Mouse (Mus musculus): ENCODE results near the gene Zfhx3. TPM values are rescaled to one million over a fixed set of nuclear protein-coding genes. Genes with fewer than 3 reads are reported as not detected.

Gene Zfhx3
- polyA plus RNA-seq, 1 experiment from 2014 or later: 15.7 TPM

DNA sequence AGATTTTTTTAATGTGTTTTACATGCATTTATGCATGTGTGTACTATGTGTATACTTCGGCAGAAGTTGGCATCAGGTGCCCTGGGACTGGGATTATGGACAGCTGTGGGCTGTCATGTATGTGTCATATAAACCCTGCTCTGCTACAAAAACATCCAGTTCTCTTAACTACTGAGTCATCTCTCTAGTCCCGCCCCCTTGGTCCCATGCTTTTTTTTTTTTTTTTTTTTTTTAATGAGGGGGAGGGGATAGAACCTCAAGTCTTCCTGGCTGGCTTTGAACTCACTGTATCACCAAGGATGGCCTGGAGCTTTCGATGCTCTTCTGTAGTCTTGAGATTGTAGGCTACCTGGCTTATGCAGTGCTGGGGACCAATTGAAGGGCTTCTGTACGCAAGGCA, 827.9 kb downstream of the Zfhx3 start:
- Histone ChIP-seq H3K4me3 (ENCODE audit: low read depth, low read length) (no peak overlapping the region), H3K9ac (ENCODE audit: low read length) (no peak overlapping the region), H3K36me3 (ENCODE audit: control insufficient read depth, insufficient read depth, low read length) (0 out of 2 replicates have a peak, but pooled peaks cover 4% of the 10 kb centered on the region), H3K27me3 (replicated peaks; ENCODE audit: control insufficient read depth, insufficient read depth, low read length) (no peaks in the 10 kb centered on the region), H3K9me3 (ENCODE audit: control insufficient read depth, low read length) (no peaks in the 10 kb centered on the region), H3K4me2 (ENCODE audit: low read length) (no peak overlapping the region), H3K4me1 (replicated peaks; ENCODE audit: control insufficient read depth, insufficient read depth, low read length) (peaks cover 52% of the 10 kb centered on the region), H3K27ac (ENCODE audit: low read depth) (no peak overlapping the region)
- 69% methylated on average over 4 of the region's 4 CpGs for WGBS
- no peak for ATAC-seq (replicated peaks; ENCODE audit: low FRiP score, low TSS enrichment, low read depth)
- DNase-seq (ENCODE audit: low spot score): no peak

- H3K36me3 ChIP-seq (ENCODE audit: control insufficient read depth, insufficient read depth, low read length): 0 out of 2 replicates have a peak, but pooled peaks cover 4% of the 10 kb centered on the region
- no peak overlapping the region for H3K9ac ChIP-seq (ENCODE audit: low read length)
- no peak for ATAC-seq (replicated peaks; ENCODE audit: low FRiP score, low TSS enrichment, low read depth)
- no peaks in the 10 kb centered on the region for H3K9me3 ChIP-seq (ENCODE audit: control insufficient read depth, low read length)
- no peak overlapping the region for H3K27ac ChIP-seq (ENCODE audit: low read depth)
- WGBS: 77% methylated on average over 6 of the region's 6 CpGs
- no peaks in the 10 kb centered on the region for H3K27me3 ChIP-seq (replicated peaks; ENCODE audit: control insufficient read depth, insufficient read depth, low read length)
- no peak overlapping the region for H3K4me2 ChIP-seq (ENCODE audit: low read length)
- H3K4me1 ChIP-seq (replicated peaks; ENCODE audit: control insufficient read depth, insufficient read depth, low read length): peaks cover 33% of the 10 kb centered on the region; the same call in 1 of the 2 replicates
- no peak for DNase-seq (ENCODE audit: low spot score)
- H3K4me3 ChIP-seq (ENCODE audit: low read depth, low read length): no peak overlapping the region
Measured at GRCm38 (mm10) chr8:108773436-108773835, 831.0 kb downstream of the Zfhx3 start.

GRCm38 (mm10) chr8:108778063-108778462, 835.6 kb downstream of the Zfhx3 start:
- H3K4me1 ChIP-seq (replicated peaks; ENCODE audit: control insufficient read depth, insufficient read depth, low read length): peaks cover 17% of the 10 kb centered on the region
- DNase-seq (ENCODE audit: low spot score): no peak
- ATAC-seq (replicated peaks; ENCODE audit: low FRiP score, low TSS enrichment, low read depth): no peak

GRCm38 (mm10) chr8:108778551-108778950, 836.1 kb downstream of the Zfhx3 start:
- H3K9me3 ChIP-seq (ENCODE audit: control insufficient read depth, low read length): no peaks in the 10 kb centered on the region
- H3K36me3 ChIP-seq (ENCODE audit: control insufficient read depth, insufficient read depth, low read length): 0 out of 2 replicates have a peak, but pooled peaks cover 4% of the 10 kb centered on the region
- H3K4me3 ChIP-seq (ENCODE audit: low read depth, low read length): no peak overlapping the region
- peaks cover 21% of the 10 kb centered on the region for H3K4me1 ChIP-seq (replicated peaks; ENCODE audit: control insufficient read depth, insufficient read depth, low read length)
- H3K4me2 ChIP-seq (ENCODE audit: low read length): no peak overlapping the region
- 80% methylated on average over 9 of the region's 9 CpGs for WGBS
- ATAC-seq (replicated peaks; ENCODE audit: low FRiP score, low TSS enrichment, low read depth) (no peak), DNase-seq (ENCODE audit: low spot score) (no peak)
- no peaks in the 10 kb centered on the region for H3K27me3 ChIP-seq (replicated peaks; ENCODE audit: control insufficient read depth, insufficient read depth, low read length)
- no peak overlapping the region for H3K27ac ChIP-seq (ENCODE audit: low read depth)
- H3K9ac ChIP-seq (ENCODE audit: low read length): no peak overlapping the region

More at GRCm38 (mm10) chr8:108778063-108778462, 835.6 kb downstream of the Zfhx3 start:
- Histone ChIP-seq H3K36me3 (ENCODE audit: control insufficient read depth, insufficient read depth, low read length) (0 out of 2 replicates have a peak, but pooled peaks cover 4% of the 10 kb centered on the region), H3K27me3 (replicated peaks; ENCODE audit: control insufficient read depth, insufficient read depth, low read length) (no peaks in the 10 kb centered on the region), H3K9me3 (ENCODE audit: control insufficient read depth, low read length) (no peaks in the 10 kb centered on the region), H3K4me3 (ENCODE audit: low read depth, low read length) (no peak overlapping the region), H3K4me2 (ENCODE audit: low read length) (no peak overlapping the region), H3K9ac (ENCODE audit: low read length) (no peak overlapping the region), H3K27ac (ENCODE audit: low read depth) (no peak overlapping the region)
- 91% methylated on average over 12 of the region's 12 CpGs for WGBS

DNA sequence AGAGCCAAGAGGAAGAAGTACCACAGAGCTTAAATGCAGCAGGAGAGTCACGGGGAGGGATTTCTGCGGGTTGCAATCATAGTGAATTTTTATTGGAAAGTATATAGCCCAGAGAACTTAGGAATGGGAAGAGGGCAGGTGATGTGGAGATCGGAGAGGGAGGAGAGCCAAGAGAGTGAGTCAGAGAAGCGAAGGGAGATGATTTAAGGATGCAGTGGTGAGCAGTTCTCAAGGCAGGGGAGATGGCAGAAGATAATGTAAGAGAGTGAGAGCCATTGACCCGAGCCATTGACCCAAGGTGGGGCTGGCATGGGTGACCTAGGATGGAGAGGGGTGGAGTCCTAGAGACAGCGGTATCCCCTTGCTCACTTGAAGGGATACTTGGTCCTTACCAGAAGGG, 838.3 kb downstream of the Zfhx3 start:
- Histone ChIP-seq H3K27me3 (replicated peaks; ENCODE audit: control insufficient read depth, insufficient read depth, low read length) (no peaks in the 10 kb centered on the region), H3K4me3 (ENCODE audit: low read depth, low read length) (no peak overlapping the region), H3K36me3 (ENCODE audit: control insufficient read depth, insufficient read depth, low read length) (no peaks in the 10 kb centered on the region), H3K4me1 (replicated peaks; ENCODE audit: control insufficient read depth, insufficient read depth, low read length) (peaks cover 17% of the 10 kb centered on the region), H3K9ac (ENCODE audit: low read length) (no peak overlapping the region), H3K4me2 (ENCODE audit: low read length) (no peak overlapping the region), H3K9me3 (ENCODE audit: control insufficient read depth, low read length) (no peaks in the 10 kb centered on the region), H3K27ac (ENCODE audit: low read depth) (no peak overlapping the region)
- DNase-seq (ENCODE audit: low spot score): no peak
- 83% methylated on average over 6 of the region's 6 CpGs for WGBS
- ATAC-seq (replicated peaks; ENCODE audit: low FRiP score, low TSS enrichment, low read depth): no peak

GRCm38 (mm10) chr8:108781192-108781591, 838.7 kb downstream of the Zfhx3 start:
- no peak overlapping the region for H3K27ac ChIP-seq (ENCODE audit: low read depth)
- no peak for ATAC-seq (replicated peaks; ENCODE audit: low FRiP score, low TSS enrichment, low read depth)

GRCm38 (mm10) chr8:108783155-108783554, 840.7 kb downstream of the Zfhx3 start:
- H3K27me3 ChIP-seq (replicated peaks; ENCODE audit: control insufficient read depth, insufficient read depth, low read length): no peaks in the 10 kb centered on the region
- H3K4me1 ChIP-seq (replicated peaks; ENCODE audit: control insufficient read depth, insufficient read depth, low read length): peaks cover 15% of the 10 kb centered on the region
- H3K4me2 ChIP-seq (ENCODE audit: low read length): no peak overlapping the region
- no peak for ATAC-seq (replicated peaks; ENCODE audit: low FRiP score, low TSS enrichment, low read depth)
- H3K9ac ChIP-seq (ENCODE audit: low read length): no peak overlapping the region
- no peaks in the 10 kb centered on the region for H3K36me3 ChIP-seq (ENCODE audit: control insufficient read depth, insufficient read depth, low read length)
- H3K27ac ChIP-seq (ENCODE audit: low read depth): no peak overlapping the region
- H3K9me3 ChIP-seq (ENCODE audit: control insufficient read depth, low read length): no peaks in the 10 kb centered on the region
- H3K4me3 ChIP-seq (ENCODE audit: low read depth, low read length): no peak overlapping the region
- DNase-seq (ENCODE audit: low spot score): no peak
- WGBS: 57% methylated on average over 10 of the region's 10 CpGs

More at GRCm38 (mm10) chr8:108781192-108781591, 838.7 kb downstream of the Zfhx3 start:
- 76% methylated on average over 5 of the region's 5 CpGs for WGBS
- Histone ChIP-seq H3K4me2 (ENCODE audit: low read length) (no peak overlapping the region), H3K4me1 (replicated peaks; ENCODE audit: control insufficient read depth, insufficient read depth, low read length) (peaks cover 17% of the 10 kb centered on the region), H3K9ac (ENCODE audit: low read length) (no peak overlapping the region), H3K4me3 (ENCODE audit: low read depth, low read length) (no peak overlapping the region), H3K36me3 (ENCODE audit: control insufficient read depth, insufficient read depth, low read length) (no peaks in the 10 kb centered on the region), H3K9me3 (ENCODE audit: control insufficient read depth, low read length) (no peaks in the 10 kb centered on the region), H3K27me3 (replicated peaks; ENCODE audit: control insufficient read depth, insufficient read depth, low read length) (no peaks in the 10 kb centered on the region)
- DNase-seq (ENCODE audit: low spot score): no peak

DNA sequence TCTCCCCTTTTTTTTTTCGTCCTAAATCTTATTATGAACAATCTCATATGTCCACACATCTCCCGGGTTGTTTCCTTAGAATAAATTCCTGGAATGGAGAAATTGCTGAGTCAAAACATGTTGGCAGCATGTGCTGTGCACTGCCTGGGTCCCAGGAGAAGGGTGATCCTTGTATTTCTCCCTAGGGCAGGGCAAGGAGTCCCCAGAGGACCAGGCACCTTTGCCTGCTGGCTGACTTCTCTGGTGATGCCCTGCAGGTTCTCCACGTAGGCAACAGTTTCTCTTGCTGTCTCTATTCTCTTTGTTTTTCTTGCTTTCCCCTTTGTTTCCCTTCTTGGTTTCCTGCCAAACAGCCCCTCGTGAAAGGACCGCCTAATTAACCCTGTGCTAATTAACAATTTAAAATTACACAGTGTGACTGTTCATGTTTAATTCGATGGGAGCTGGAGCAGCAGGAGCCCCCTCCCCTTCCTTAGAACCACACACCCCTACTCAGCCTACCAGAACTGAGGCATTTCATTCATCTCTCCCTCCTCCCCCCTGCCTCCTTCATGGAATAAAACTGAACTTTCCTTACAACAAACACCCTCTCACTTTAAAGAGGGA, 845.8 kb downstream of the Zfhx3 start:
- Histone ChIP-seq H3K36me3 (ENCODE audit: control insufficient read depth, insufficient read depth, low read length) (peaks cover 13% of the 10 kb centered on the region), H3K4me2 (ENCODE audit: low read length) (no peak overlapping the region), H3K9me3 (ENCODE audit: control insufficient read depth, low read length) (peaks cover 11% of the 10 kb centered on the region), H3K4me1 (replicated peaks; ENCODE audit: control insufficient read depth, insufficient read depth, low read length) (peaks cover 33% of the 10 kb centered on the region), H3K27me3 (replicated peaks; ENCODE audit: control insufficient read depth, insufficient read depth, low read length) (no peaks in the 10 kb centered on the region), H3K27ac (ENCODE audit: low read depth) (no peak overlapping the region), H3K9ac (ENCODE audit: low read length) (no peak overlapping the region), H3K4me3 (ENCODE audit: low read depth, low read length) (no peak overlapping the region)
- ATAC-seq (replicated peaks; ENCODE audit: low FRiP score, low TSS enrichment, low read depth) (no peak), DNase-seq (ENCODE audit: low spot score) (no peak)
- 41% methylated on average over 6 of the region's 6 CpGs for WGBS

DNA sequence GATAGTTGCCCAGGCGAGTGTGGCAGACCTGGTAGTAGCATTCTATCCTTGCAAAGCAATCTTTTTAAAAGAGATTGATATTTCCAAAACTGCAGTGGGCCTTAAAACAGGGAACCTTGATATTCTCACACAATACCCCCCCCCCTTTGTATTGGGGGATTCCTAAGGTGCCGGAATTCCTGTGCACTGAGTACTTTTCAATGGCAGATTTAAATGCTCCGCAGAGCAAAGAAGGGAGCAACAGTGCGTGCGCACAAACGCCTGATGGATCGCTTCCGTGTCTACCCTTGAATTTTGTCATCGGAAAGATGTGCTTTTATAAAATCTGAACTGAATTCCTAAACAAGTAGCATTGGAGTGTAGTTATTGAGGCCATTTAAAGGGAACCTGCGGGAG, 846.3 kb downstream of the Zfhx3 start:
- DNase-seq (ENCODE audit: low spot score): no peak
- ATAC-seq (replicated peaks; ENCODE audit: low FRiP score, low TSS enrichment, low read depth): no peak
- Histone ChIP-seq H3K36me3 (ENCODE audit: control insufficient read depth, insufficient read depth, low read length) (peaks cover 18% of the 10 kb centered on the region), H3K27ac (ENCODE audit: low read depth) (no peak overlapping the region), H3K9me3 (ENCODE audit: control insufficient read depth, low read length) (peaks cover 11% of the 10 kb centered on the region), H3K4me3 (ENCODE audit: low read depth, low read length) (no peak overlapping the region), H3K27me3 (replicated peaks; ENCODE audit: control insufficient read depth, insufficient read depth, low read length) (no peaks in the 10 kb centered on the region), H3K9ac (ENCODE audit: low read length) (no peak overlapping the region), H3K4me2 (ENCODE audit: low read length) (no peak overlapping the region), H3K4me1 (replicated peaks; ENCODE audit: control insufficient read depth, insufficient read depth, low read length) (peaks cover 30% of the 10 kb centered on the region)
- WGBS: 50% methylated on average over 10 of the region's 10 CpGs
